Mouse (Mus musculus): Measurements from ENCODE around the gene Sh3bp4. TPM values are rescaled to one million over a fixed set of nuclear protein-coding genes. Genes with fewer than 3 reads are reported as not detected.

The Sh3bp4 gene
- polyA plus RNA-seq, 1 experiment from 2014 or later, result 21.8 TPM

- no peak overlapping the region for H3K4me3 ChIP-seq
- peaks cover 51% of the 10 kb centered on the region for H3K4me1 ChIP-seq
- H3K27me3 ChIP-seq, result no peaks in the 10 kb centered on the region
- peaks cover 4% of the 10 kb centered on the region; the same call in 1 of the 2 replicates for H3K9me3 ChIP-seq
- no peak overlapping the region for H3K27ac ChIP-seq
- no peak for ATAC-seq (ENCODE audit: low FRiP score, low read depth)
- H3K36me3 ChIP-seq, result peaks cover 18% of the 10 kb centered on the region
- H3K9ac ChIP-seq, result no peak overlapping the region
- WGBS, result 74% methylated on average over 13 of the region's 13 CpGs
- no peak overlapping the region for H3K4me2 ChIP-seq (replicated peaks)
Observed at GRCm38 (mm10) chr1:89137086-89137816, 67.0 kb downstream of the Sh3bp4 start.

- peaks cover 23% of the 10 kb centered on the region for H3K36me3 ChIP-seq
- WGBS, result 70% methylated on average over 5 of the region's 5 CpGs
- peaks cover 44% of the 10 kb centered on the region for H3K4me1 ChIP-seq
- no peaks in the 10 kb centered on the region for H3K27me3 ChIP-seq
- no peak overlapping the region; the same call in 1 of the 2 replicates for H3K27ac ChIP-seq
- H3K9me3 ChIP-seq, result peaks cover 4% of the 10 kb centered on the region; the same call in 1 of the 2 replicates
- H3K4me2 ChIP-seq (replicated peaks), result no peak overlapping the region
- ATAC-seq (ENCODE audit: low FRiP score, low read depth), result no peak
- no peak overlapping the region for H3K4me3 ChIP-seq
- no peak overlapping the region for H3K9ac ChIP-seq
Observed at GRCm38 (mm10) chr1:89138316-89138715, 68.1 kb downstream of the Sh3bp4 start.

GRCm38 (mm10) chr1:89140113-89140512, 69.9 kb downstream of the Sh3bp4 start:
- Histone ChIP-seq H3K36me3 (peaks cover 41% of the 10 kb centered on the region), H3K27me3 (no peaks in the 10 kb centered on the region)
- 93% methylated on average over 9 of the region's 9 CpGs for WGBS

GRCm38 (mm10) chr1:89151071-89151470, 80.9 kb downstream of the Sh3bp4 start:
- H3K27ac ChIP-seq, result no peak overlapping the region
- no peaks in the 10 kb centered on the region for H3K9me3 ChIP-seq
- H3K36me3 ChIP-seq, result peaks cover 65% of the 10 kb centered on the region
- no peak overlapping the region for H3K4me2 ChIP-seq (replicated peaks)
- H3K4me3 ChIP-seq, result no peak overlapping the region
- H3K9ac ChIP-seq, result no peak overlapping the region
- ATAC-seq (ENCODE audit: low FRiP score, low read depth), result no peak
- H3K27me3 ChIP-seq, result no peaks in the 10 kb centered on the region
- WGBS, result 72% methylated on average over 7 of the region's 7 CpGs
- H3K4me1 ChIP-seq, result no peaks in the 10 kb centered on the region

More at GRCm38 (mm10) chr1:89140113-89140512, 69.9 kb downstream of the Sh3bp4 start:
- Histone ChIP-seq H3K4me3 (no peak overlapping the region), H3K27ac (no peak overlapping the region), H3K4me1 (peaks cover 39% of the 10 kb centered on the region), H3K9me3 (peaks cover 4% of the 10 kb centered on the region; the same call in 1 of the 2 replicates), H3K4me2 (replicated peaks) (no peak overlapping the region), H3K9ac (no peak overlapping the region)
- ATAC-seq (ENCODE audit: low FRiP score, low read depth), result no peak

GRCm38 (mm10) chr1:89152576-89152975, 82.4 kb downstream of the Sh3bp4 start:
- H3K9me3 ChIP-seq, result no peaks in the 10 kb centered on the region
- no peaks in the 10 kb centered on the region for H3K4me1 ChIP-seq
- 86% methylated on average over 7 of the region's 7 CpGs for WGBS
- H3K4me2 ChIP-seq (replicated peaks), result no peak overlapping the region
- peaks cover 60% of the 10 kb centered on the region for H3K36me3 ChIP-seq
- no peak overlapping the region for H3K4me3 ChIP-seq
- H3K27ac ChIP-seq, result no peak overlapping the region
- no peaks in the 10 kb centered on the region for H3K27me3 ChIP-seq
- no peak for ATAC-seq (ENCODE audit: low FRiP score, low read depth)
- H3K9ac ChIP-seq, result no peak overlapping the region

DNA sequence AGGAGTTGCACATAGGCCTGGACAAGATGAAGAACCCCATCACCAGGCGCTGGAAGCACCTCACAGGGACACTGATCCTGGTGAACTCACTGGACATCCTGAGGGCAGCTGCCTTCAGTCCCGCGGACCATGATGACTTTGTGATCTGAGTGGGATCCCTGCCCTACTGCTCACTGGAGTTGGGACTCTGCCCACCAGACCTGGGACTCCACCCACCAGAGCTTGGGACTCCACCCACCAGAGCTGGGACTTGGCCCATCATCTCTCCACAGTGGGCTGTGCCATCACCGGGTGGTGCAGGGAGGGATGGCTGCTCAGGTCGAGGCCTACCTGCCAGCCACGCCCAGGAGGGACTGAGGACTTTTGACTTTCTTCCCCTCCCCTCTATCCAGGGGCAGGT, 83.0 kb downstream of the Sh3bp4 start:
- Histone ChIP-seq H3K27me3 (no peaks in the 10 kb centered on the region), H3K27ac (no peak overlapping the region), H3K4me1 (no peaks in the 10 kb centered on the region), H3K4me3 (no peak overlapping the region), H3K9me3 (no peaks in the 10 kb centered on the region), H3K36me3 (peaks cover 66% of the 10 kb centered on the region), H3K9ac (no peak overlapping the region), H3K4me2 (replicated peaks) (no peak overlapping the region)
- WGBS, result 86% methylated on average over 6 of the region's 6 CpGs
- ATAC-seq (ENCODE audit: low FRiP score, low read depth), result no peak

DNA sequence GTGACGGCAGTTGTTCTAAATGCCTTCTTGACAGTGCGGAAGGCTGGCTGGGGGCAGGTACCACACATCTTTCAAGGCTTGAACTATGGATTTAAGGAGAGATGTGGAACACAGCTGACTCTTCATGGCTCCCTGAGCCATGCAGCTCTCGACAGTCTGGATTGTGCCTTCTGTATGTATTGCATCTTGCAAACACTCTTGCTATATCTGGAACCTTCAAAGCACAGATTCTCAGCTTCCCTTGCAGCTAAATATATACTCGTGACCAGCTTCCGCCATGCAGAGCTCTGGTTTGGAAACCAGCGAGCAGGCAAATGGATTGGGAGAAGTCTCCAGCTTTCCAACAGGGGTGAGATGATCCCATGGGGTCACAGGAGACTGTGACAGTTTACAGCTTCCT, 93.3 kb downstream of the Sh3bp4 start:
- H3K4me1 ChIP-seq, result peaks cover 20% of the 10 kb centered on the region
- H3K4me2 ChIP-seq (replicated peaks), result no peak overlapping the region
- 93% methylated on average over 6 of the region's 6 CpGs for WGBS
- no peaks in the 10 kb centered on the region for H3K36me3 ChIP-seq
- no peak for ATAC-seq (ENCODE audit: low FRiP score, low read depth)
- no peak overlapping the region for H3K4me3 ChIP-seq
- no peaks in the 10 kb centered on the region; the same call in 1 of the 2 replicates for H3K9me3 ChIP-seq
- H3K27ac ChIP-seq, result no peak overlapping the region
- no peaks in the 10 kb centered on the region for H3K27me3 ChIP-seq
- H3K9ac ChIP-seq, result no peak overlapping the region

GRCm38 (mm10) chr1:89164281-89164680, 94.1 kb downstream of the Sh3bp4 start:
- no peaks in the 10 kb centered on the region for H3K27me3 ChIP-seq
- H3K4me3 ChIP-seq, result no peak overlapping the region
- WGBS, result 66% methylated on average over 5 of the region's 5 CpGs
- no peak overlapping the region for H3K9ac ChIP-seq
- H3K4me2 ChIP-seq (replicated peaks), result no peak overlapping the region
- H3K36me3 ChIP-seq, result no peaks in the 10 kb centered on the region
- peaks cover 20% of the 10 kb centered on the region for H3K4me1 ChIP-seq
- no peak overlapping the region for H3K27ac ChIP-seq
- ATAC-seq (ENCODE audit: low FRiP score, low read depth), result no peak
- no peaks in the 10 kb centered on the region; the same call in 1 of the 2 replicates for H3K9me3 ChIP-seq

DNA sequence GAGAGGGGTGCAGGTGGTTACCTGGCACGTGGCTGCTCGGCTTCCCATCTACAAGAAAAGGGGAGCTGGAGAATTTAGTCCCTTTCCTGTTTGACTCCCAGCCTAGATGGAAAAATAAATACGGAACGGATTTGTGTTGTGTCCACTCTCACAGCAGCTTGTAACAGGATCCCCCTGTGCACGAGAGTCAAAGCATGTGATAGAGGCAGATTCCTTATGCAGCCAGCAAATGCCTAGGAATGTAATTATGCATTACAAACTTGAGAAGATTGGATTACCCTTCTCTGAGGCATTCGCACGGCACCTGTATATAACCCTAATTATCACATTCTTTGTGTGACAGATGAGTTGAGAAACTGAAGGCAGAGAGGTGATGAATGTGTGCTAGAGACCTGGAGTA, 94.5 kb downstream of the Sh3bp4 start:
- no peaks in the 10 kb centered on the region for H3K27me3 ChIP-seq
- no peaks in the 10 kb centered on the region; the same call in 1 of the 2 replicates for H3K9me3 ChIP-seq
- 20% methylated on average over 7 of the region's 7 CpGs for WGBS
- H3K9ac ChIP-seq, result no peak overlapping the region
- peaks cover 20% of the 10 kb centered on the region for H3K4me1 ChIP-seq
- no peaks in the 10 kb centered on the region for H3K36me3 ChIP-seq
- ATAC-seq (ENCODE audit: low FRiP score, low read depth), result no peak
- no peak overlapping the region for H3K4me2 ChIP-seq (replicated peaks)
- H3K27ac ChIP-seq, result no peak overlapping the region
- no peak overlapping the region for H3K4me3 ChIP-seq

DNA sequence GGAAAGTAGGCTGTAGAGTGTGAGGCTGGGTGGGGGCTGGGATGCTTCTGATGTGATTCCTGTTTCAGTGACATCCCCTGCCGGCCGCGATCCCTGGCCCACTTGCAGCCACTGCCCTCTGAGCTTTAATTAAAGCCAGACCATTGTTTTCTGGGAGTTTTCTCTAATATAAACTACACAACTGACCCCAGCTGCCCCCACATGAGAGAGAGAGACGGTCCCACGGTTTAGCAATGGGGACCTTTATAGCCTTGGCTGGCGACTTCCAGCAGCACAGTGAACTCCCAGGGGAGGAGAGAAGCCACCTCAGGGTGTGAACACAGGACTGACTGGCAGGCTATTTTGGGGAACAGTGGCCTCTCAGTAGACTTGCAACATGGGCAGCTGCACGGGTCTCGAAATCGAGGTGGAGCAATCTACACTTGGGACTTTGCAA, 96.6 kb downstream of the Sh3bp4 start:
- H3K36me3 ChIP-seq, result no peaks in the 10 kb centered on the region
- 12% methylated on average over 9 of the region's 9 CpGs for WGBS
- H3K27ac ChIP-seq, result no peak overlapping the region
- H3K9ac ChIP-seq, result no peak overlapping the region
- H3K4me3 ChIP-seq, result no peak overlapping the region
- no peak overlapping the region for H3K4me2 ChIP-seq (replicated peaks)
- peaks cover 20% of the 10 kb centered on the region for H3K4me1 ChIP-seq
- H3K27me3 ChIP-seq, result no peaks in the 10 kb centered on the region
- H3K9me3 ChIP-seq, result no peaks in the 10 kb centered on the region
- ATAC-seq (ENCODE audit: low FRiP score, low read depth), result no peak

GRCm38 (mm10) chr1:89171275-89171767, 101.1 kb downstream of the Sh3bp4 start:
- Histone ChIP-seq H3K4me3 (no peak overlapping the region), H3K27me3 (no peaks in the 10 kb centered on the region), H3K9me3 (no peaks in the 10 kb centered on the region), H3K27ac (no peak overlapping the region), H3K4me2 (replicated peaks) (no peak overlapping the region), H3K4me1 (peaks cover 6% of the 10 kb centered on the region), H3K36me3 (no peaks in the 10 kb centered on the region), H3K9ac (no peak overlapping the region)
- ATAC-seq (ENCODE audit: low FRiP score, low read depth), result no peak
- 85% methylated on average over 8 of the region's 8 CpGs for WGBS

- H3K9ac ChIP-seq, result no peak overlapping the region
- H3K27me3 ChIP-seq, result no peaks in the 10 kb centered on the region
- no peaks in the 10 kb centered on the region for H3K9me3 ChIP-seq
- WGBS, result 77% methylated on average over 7 of the region's 7 CpGs
- no peaks in the 10 kb centered on the region for H3K4me1 ChIP-seq
- no peak overlapping the region for H3K27ac ChIP-seq
- no peak for ATAC-seq (ENCODE audit: low FRiP score, low read depth)
- H3K4me2 ChIP-seq (replicated peaks), result no peak overlapping the region
- H3K36me3 ChIP-seq, result no peaks in the 10 kb centered on the region
- H3K4me3 ChIP-seq, result no peak overlapping the region
Observed at GRCm38 (mm10) chr1:89174621-89175020, 104.4 kb downstream of the Sh3bp4 start.

- no peak overlapping the region for H3K9ac ChIP-seq
- no peak overlapping the region for H3K27ac ChIP-seq
- no peaks in the 10 kb centered on the region for H3K36me3 ChIP-seq
- WGBS, result 56% methylated on average over 2 of the region's 2 CpGs
- no peak overlapping the region for H3K4me2 ChIP-seq (replicated peaks)
- no peaks in the 10 kb centered on the region for H3K9me3 ChIP-seq
- H3K27me3 ChIP-seq, result no peaks in the 10 kb centered on the region
- ATAC-seq (ENCODE audit: low FRiP score, low read depth), result no peak
- H3K4me3 ChIP-seq, result no peak overlapping the region
- no peaks in the 10 kb centered on the region for H3K4me1 ChIP-seq
Observed at GRCm38 (mm10) chr1:89175355-89175754, 105.1 kb downstream of the Sh3bp4 start.

All from limb, embryonic 13.5 days (tissue).